Mouse (Mus musculus) spleen, adult 18-20 months (tissue): ENCODE measurements at regions not wholly inside any gene's neighbourhood (a gene's known extent, or its start where the extent isn't known, plus 50 kb on each side); places are given as distances from the start of the nearest gene placed in this dataset.

Experiments
- DNase-seq, 2 experiments: peaks; one replicate each; pipeline ENCODE4 v3.0.0; 2022; ENCODE audit warnings: mixed read lengths in 2 of 2

GRCm38 (mm10) chr9:46938628-46939027 is 59.9 kb upstream of the Gm4791 start:
- DNase-seq, result no peak

GRCm38 (mm10) chr9:46925641-46926040 is 72.9 kb upstream of the Gm4791 start:
- no peak for DNase-seq

DNA sequence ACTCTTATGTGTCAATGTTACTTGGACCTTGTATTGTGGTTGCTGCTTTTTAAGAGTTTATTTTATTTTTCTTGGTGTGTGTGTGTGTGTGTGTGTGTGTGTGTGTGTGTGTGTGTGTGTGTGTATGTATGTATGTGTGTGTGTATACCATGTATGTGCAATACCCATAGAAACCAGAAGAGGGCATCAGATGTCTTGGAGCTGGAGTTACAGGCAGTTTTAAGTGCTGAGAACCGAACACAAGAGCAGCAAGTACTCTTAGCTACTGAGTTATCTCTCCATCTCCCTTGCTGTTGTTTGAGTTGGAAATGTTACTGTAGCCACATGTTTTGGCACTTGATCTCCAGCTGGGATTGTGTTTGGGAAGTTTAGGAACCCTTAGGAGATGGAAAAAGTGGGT is 78.5 kb upstream of the Gm4791 start:
- no peak for DNase-seq

DNA sequence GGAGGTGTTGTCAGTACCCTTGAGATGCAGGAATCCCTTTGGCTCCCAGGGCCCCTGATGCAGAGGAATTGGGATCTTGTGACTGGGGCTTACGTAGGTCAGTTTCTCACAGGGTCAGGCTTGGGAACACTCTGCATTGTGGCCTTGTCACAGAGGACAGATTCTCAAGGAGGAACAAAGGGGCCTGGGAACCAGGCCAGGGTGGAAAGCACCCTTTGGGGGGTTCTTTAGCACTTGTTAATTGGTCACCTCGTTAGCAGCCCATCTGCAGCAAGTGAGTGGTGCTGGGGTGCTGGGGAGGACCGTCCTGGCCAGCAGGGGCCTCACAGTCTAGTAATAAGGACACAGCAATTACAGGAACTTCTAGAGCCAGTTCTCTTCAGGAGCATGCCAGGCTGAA is 85.3 kb upstream of the Gm4791 start:
- peak in 1 of 2 experiments; percentile 10 for DNase-seq

- DNase-seq, result no peak
Observed at GRCm38 (mm10) chr9:46909412-46910013, 89.0 kb upstream of the Gm4791 start.

GRCm38 (mm10) chr9:46905081-46905480 is 93.5 kb upstream of the Gm4791 start:
- DNase-seq, result no peak

DNA sequence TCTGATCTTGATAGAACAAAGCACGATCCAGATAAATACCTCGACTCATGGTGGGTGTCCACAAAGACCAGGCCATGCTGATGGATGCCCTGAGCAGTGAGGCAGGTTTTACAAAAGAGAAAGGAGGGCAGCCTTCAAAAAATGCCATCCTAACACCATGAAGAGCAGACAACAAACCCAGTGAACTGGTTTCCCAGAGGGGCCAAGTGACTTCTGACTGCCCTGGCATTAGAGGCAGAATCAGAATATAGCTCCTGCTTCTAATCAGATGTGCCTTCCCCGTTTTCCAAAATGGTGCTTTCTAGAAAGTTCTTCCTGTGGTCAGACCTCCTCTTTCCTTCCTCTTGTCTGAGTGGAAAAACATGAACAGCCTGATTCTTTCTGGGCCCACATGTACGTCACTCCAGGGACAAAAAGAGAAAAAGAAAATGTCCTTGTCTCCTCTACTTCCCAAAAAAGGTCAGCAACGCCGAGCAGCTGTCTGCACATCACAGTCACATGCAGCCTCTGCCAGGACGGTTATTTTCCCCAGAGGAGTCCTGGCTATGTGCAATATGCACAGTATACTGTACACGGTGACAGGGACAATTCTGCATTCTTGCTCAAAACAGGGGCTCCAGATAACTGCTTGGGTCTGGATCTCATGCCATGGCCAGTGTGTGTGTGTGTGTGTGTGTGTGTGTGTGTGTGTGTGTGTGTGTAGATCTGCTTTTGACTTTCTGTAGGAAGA is 94.9 kb upstream of the Gm4791 start:
- no peak for DNase-seq

DNA sequence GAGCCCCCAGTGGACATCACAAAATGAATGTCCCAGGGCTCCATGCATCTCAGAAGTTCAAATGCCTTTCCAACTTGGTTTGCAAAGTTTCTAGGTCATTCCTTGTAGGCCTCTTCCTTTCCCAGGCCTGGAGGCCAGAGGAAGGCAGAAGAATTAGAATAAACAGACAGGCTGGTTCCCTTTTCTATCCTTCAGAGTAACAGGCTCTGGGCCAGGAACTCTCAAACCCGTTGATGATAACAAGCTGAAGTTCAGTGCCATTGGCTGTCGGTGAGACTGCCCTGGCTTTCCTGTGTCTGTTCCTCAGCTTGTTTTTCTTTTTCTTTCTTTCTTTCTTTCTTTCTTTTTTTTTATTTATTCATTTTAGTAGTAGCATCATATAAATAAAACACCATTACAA is 99.3 kb upstream of the Gm4791 start:
- no peak for DNase-seq

GRCm38 (mm10) chr9:46898120-46898519 is 100.4 kb upstream of the Gm4791 start:
- DNase-seq, result no peak

DNA sequence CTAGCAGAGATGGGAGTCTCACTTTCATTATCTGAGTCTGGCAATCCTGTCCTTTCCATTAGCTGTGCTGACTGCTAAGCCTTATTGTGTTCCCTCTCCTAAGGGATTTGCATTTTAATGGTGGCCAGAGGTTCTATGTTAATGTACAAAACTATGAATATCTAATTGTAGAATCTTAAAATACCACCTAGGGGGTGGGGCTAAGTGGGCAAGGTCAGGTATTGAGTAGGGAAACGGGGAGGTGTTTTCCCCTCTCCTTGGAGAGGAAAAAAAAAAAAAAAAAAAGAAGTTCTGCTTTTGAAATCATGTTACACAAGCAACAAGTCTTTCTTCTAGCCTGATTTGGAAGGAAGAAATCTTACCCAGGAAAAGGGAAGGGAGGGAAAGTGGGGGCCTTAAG is 106.7 kb upstream of the Gm4791 start:
- DNase-seq, result no peak

DNA sequence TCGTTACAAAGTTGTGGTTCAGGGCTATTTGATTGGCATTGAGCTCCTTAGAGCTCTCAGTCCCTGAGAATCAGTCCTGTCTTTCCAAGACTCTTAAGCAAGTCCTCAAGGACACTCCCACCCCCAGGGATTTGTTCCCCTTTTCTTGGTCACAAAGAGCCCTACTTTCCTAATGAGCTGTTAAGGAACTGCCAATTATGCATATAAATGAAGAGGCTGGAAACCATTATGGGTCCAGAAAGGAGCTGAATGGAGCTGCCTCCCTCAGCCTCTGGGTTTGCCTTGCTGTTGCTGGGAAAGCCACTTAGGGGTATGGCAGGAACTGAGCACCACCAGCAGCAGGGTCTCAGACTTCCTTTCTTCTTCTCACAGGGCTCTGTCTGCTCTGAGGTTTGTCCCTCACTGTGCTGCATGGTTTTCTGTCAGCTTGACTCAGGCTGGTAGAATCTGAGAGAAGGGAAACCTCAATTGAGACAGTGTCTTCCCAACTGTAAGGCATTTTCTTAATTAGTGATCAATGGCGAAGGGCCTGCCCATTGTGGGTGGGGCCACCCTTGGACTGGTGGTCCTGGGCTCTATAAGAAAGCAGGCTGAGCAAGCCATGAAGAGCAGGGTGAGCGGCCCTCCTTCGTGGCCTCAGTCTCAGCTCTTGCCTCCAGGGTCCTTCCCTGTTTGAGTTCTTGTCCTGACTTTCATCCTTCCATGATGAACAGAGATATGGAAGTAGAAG is 108.4 kb upstream of the Gm4791 start:
- no peak for DNase-seq

- no peak for DNase-seq
Observed at GRCm38 (mm10) chr9:46871211-46871994, 127.1 kb upstream of the Gm4791 start.

DNA sequence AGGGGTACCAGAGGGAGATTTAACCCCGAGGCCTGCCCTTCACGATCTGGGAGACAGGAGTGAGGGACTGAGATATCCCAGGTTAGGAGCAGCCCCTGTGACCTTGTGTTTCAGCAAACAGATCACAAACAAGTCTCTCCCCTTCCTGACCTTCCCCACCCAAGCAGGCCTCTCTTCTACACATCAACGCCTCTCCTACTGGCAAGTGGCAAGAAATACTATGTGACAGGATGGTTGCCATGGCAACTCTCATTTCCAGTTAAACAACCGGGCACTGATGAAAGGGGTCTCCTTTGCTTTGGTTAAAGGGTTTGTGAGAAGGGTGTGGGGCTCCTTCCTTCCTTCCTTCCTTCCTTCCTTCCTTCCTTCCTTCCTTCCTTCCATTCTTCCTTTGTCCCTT is 134.6 kb upstream of the Gm4791 start:
- no peak for DNase-seq

DNA sequence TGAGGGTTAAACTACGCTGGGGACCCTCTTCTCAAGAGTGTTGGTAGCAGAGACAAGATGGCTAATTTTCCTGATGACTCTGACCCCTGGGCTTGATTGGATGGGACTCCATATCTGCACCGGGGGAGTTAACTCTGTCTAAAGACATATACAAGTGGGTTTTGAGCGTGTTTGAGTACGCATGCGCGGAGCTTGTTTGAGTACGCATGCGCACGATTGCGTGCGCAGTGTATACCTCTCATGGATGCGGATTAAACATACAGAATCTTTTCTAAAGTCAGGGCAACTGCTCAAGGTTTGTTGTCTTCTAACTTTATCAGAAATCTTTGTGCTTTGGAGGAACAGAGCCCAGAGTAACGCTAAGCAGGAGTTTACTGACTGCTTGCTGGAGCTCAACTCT is 146.8 kb upstream of the Gm4791 start:
- no peak for DNase-seq

- no peak for DNase-seq
Observed at GRCm38 (mm10) chr9:46851336-46851735, 147.2 kb upstream of the Gm4791 start.

DNA sequence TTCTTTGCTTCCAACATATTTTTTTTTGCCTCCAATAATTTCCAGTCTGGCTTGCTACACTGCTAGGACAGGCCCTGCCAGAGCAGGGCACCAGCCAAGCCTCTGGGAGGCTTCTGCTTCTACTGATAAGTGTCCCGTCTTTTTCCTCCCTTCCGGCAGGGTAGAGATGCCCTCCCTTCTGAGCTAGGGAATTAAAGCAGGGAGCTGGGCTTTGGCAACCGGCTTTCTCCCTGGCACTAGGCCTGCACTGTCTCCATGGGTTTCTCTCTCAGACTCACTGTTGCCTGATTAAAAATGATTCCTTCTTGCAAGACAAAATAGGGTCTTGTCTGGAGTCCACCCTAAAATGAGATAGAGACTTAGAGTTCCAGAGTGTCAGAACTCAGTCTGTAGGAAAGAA is 153.3 kb upstream of the Gm4791 start:
- no peak for DNase-seq

GRCm38 (mm10) chr9:46843781-46844180 is 154.8 kb upstream of the Gm4791 start:
- DNase-seq, result no peak

DNA sequence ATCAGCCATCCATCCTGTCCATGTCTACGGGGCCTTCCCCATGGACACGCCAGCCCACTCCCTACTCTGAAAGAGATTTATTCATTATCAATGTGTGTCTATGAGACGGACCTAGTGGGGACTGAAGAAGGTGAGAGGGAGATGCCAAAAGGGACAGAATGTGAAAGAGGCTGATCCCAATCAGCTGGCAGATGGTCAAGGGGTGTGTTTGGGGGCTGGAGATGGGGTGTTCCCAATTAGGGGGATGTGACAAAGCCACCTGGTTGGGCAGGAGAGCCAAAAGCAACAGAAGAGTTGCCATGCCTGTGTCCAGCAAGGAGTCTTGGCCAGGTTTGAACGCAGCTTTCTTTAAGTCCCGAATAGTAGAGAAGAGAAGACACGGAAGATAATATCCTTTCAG is 157.0 kb upstream of the Gm4791 start:
- DNase-seq, result no peak

DNA sequence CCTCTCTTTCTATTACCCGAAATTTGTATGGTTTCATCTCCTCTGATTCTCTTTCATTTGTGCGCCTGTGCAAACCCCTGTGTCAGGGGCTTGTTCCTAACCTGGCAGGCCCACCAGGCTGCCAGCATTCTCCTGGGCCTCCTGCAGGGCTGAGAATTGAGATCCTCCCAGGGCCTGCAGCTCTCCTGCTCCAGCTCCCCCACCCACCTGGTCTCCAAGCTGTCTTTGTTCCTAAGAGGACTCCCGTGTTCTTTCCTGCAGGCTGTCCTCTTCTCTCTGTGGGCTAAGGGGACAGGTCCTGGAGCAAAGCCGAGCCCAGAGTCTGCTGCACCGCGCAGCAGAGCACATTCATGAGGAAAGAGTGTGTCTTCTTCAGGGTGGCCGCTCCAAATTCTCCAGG is 163.3 kb upstream of the Gm4791 start:
- no peak for DNase-seq

DNA sequence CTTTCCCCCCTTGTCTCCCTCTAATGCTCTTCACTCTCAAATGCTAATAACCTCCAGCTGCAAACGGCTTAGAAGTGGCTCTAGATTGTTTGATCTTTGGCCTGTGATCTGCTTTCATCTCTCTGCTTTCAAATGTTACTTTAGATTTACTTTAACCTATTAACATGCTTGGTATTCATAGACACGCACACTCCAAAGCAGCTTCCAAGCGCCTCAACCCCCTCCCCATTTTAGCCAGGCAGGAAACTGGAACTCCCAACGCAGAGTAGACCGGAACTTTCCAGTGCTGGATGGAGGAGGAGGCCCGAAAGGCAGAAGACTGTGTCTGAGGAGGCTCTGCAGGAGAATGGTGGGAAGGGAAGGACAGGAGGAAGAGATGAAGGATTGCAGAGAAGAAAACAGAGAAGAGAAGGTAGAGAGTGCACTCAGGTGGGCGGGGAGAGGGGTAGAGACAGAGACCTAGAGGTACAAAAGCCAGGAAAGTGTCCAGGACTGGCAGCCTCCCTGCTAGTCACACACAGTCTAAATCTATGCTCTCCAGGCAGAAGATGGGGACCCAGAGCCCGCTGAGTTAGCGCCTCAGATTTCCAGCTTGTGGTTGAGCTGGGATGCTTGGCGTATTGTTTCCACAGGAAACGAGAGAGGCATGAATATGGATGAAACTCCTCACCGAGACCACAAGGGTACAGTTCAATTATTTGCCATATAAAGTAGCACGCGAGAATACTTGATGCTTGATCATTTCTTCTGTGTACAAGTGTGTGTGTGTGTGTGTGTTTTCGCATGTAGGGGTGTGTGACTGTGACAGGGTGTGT is 167.6 kb upstream of the Gm4791 start:
- no peak for DNase-seq

GRCm38 (mm10) chr9:46830316-46830715 is 168.2 kb upstream of the Gm4791 start:
- no peak for DNase-seq

- DNase-seq, result no peak
Observed at GRCm38 (mm10) chr9:46824703-46825102, 173.8 kb upstream of the Gm4791 start.
